Mouse (Mus musculus) layer of hippocampus, adult 18-20 months (tissue): ENCODE measurements at regions not wholly inside any gene's neighbourhood (a gene's known extent, or its start where the extent isn't known, plus 50 kb on each side); places are given as distances from the start of the nearest gene placed in this dataset.

Source experiments
- DNase-seq, 2 experiments: peaks; one replicate each; pipeline ENCODE4 v3.0.0; 2022; ENCODE audit warnings: low spot score in 2 of 2

GRCm38 (mm10) chr11:114611690-114612089, 56.6 kb upstream of the Rpl38 start:
- no peak for DNase-seq

GRCm38 (mm10) chr11:114608009-114608408, 60.3 kb upstream of the Rpl38 start:
- no peak for DNase-seq

- DNase-seq = no peak
Observed at GRCm38 (mm10) chr11:114603108-114603507, 65.2 kb upstream of the Rpl38 start.

GRCm38 (mm10) chr11:114597225-114597624, 71.1 kb upstream of the Rpl38 start:
- DNase-seq = peak; percentile 25 to 37

DNA sequence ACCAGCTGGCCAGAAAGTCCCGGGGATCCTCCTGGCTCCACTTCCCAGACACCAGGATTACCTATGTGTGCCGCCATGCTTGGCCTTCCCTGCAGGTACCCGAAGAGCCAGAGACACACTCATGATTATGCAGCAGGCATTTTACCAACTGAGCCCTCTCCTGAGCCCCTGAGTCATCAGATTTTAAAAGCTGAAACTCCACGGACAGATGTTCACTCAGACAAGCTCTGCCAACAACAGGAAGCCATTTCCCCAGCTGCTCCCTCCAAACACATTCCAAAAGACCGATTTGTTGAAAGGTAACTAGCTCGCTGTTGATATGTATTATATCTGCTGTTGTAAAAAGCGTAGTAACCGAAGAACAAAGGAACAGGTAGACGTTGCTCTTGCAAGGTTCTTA, 75.4 kb upstream of the Rpl38 start:
- peak in 1 of 2 experiments; percentile 9 for DNase-seq

- DNase-seq = no peak
Observed at GRCm38 (mm10) chr11:114588554-114588953, 79.8 kb upstream of the Rpl38 start.

DNA sequence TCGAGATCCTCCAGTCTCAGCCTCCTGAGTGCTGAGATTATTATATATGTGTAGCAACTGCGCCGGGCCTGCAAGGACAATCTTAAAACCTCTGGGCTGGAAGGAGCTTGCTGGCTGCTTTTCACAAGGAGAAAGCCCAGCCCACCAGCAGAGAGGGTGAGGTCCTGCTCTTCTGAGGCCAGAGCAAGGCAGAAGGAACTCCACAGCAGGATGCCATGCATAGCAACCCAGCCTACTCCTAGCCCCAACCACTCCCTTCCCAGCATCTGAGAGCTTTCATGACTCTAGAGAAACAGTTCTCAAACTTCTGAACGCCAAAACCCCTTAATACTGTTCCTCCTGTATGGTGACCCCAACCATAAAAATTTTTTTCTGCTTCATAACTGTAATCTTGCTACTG, 80.3 kb upstream of the Rpl38 start:
- no peak for DNase-seq

- no peak for DNase-seq
Observed at GRCm38 (mm10) chr11:114586400-114586799, 81.9 kb upstream of the Rpl38 start.

GRCm38 (mm10) chr11:114584804-114585203, 83.5 kb upstream of the Rpl38 start:
- no peak for DNase-seq

- no peak for DNase-seq
Observed at GRCm38 (mm10) chr11:114584146-114584545, 84.2 kb upstream of the Rpl38 start.

DNA sequence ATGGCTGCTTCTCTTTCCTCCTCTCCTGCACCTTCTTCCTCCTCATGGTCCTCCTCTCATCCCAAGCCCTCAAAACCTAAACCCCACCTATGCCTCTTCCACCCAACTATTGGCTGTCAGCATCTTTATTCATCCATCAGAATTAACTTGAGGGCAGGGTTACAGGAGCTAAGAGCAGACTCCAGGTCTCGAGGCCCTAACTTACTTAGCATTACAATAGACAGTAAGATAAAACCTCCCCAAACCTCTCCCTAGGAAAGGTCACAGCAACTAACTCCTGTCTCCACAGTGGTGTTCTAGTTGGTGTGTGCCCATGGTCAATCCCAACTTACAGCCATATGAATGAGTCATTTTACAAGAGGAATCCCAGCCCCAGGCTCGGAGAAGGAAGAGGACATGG, 88.3 kb upstream of the Rpl38 start:
- DNase-seq = no peak

GRCm38 (mm10) chr11:114578551-114578950, 89.8 kb upstream of the Rpl38 start:
- DNase-seq = no peak

DNA sequence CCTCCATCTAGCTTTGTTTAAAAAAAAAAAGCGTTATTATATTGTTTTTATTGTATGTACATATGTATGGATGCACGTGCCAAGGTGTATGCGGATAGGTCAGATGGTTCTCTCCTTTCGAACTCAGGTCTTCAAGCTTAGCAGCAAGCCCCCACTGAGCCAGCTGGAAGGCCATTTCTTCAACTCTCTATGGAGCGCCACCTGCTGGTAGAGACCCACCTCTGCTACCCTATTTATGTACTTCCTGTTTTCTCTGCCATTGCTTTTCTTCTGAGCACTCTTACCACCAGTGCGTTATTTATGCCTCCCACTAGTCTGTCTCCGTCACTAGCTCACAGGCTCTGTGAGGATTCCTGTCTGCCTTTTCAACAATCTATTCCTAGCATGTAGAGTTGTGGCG, 91.5 kb upstream of the Rpl38 start:
- DNase-seq = no peak

DNA sequence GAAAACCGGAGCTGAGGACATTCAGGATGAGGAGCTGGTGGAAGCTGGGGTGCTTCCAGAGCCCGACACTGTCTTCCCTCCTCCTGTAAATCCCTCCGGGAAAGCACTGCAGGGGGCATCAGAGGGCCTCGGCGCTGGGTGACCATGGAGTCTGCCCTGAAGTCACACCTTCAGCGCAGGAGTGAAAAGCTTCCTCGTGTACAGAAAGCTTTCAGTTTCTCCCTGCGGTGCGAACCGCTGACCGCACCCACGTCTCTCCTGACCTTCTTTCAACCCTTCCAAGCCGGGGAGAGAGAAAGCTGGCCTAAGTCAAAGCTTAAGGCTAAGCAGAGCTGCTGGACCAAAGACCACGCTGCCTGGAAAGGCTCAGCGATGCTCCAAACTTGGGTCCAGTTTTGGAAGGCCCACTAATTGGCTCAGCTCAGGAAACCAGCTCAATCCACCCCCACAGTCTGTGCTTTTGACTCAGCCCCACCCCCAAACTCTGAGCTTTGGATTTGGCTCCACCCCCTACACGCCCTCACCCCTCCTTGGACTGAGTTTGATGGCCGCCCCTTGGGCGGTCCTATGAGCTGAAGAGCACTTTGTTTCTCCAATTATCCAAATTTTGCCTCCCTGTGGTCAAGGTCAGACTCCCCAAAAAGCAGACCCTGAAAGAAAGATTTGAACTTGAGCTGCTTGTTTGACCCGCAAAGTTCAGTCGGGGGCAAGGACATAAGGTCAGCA, 97.0 kb upstream of the Rpl38 start:
- DNase-seq = no peak

DNA sequence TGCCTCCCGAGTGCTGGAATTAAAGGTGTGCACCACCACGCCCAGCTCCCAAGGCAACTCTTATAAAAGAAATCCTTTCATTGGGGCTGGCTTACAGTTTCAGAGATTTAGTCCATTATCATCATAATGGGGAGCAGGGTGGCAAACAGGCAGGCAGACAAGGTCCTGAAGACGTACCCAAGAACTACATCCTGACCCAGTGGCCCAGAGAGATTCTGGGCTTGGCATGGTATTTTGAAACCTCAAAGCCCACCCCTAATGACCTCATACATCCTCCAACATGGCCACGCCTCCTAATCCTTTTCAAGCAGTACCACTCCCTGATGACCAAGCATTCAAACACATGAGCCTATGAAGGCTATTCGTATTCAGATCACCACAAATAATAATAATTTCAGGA, 98.2 kb upstream of the Rpl38 start:
- no peak for DNase-seq

GRCm38 (mm10) chr11:114567814-114568800, 100.2 kb upstream of the Rpl38 start:
- DNase-seq = no peak

DNA sequence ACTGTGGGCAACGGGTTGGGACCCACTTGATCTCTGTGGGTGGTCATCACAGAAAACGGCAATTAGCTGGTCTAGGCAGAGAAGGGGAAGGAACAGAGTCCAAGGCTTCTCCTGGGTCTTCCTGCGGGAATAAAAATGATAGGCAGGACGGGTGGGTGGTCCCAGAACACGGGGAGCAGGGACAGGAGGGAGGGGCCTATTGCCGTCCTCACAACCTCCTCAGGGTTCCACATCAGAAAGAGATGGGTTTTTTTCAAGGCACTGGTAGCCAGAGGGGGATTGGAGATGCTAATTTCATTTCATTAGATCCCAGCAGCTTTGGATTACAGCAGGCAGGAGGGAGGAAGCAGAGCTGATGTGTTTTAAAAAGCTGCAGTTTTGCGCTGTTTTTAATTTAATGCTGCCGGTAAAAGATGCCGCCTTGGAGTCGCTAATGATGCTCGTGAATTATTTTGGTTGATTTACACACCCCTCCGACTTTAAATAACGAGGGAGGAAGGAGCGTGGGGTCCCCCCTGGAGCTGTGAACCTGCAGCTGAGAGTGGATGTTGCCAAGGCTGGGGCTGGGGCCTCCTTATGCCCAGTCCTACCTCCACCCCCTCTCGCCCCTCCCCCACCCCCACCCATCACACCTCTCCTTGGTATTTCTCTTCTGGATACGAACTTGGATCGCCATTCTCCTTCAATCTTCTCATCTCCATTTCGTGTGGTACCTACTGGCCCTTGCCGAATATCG, 101.1 kb upstream of the Rpl38 start:
- DNase-seq = no peak

DNA sequence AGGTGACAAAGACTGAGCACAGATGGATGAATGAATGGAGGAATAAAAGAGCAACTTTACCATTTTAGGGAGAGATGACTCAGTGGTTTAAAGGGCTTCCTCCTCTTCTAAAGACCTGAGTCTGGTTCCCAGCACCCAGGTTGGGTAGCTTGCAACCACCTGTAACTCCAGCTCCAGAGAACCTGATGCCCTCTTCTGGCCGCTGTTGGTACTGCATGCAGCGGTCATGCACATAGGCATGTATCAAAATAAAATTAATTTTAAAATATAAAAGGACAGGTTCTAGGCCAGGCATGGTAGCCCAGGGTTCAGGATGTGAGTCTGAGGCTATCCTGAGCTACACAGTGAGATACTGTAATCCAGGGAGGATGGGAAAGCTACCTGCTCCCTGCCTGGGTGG, 103.4 kb upstream of the Rpl38 start:
- DNase-seq = no peak

GRCm38 (mm10) chr11:114563172-114563571, 105.2 kb upstream of the Rpl38 start:
- peak in 1 of 2 experiments; percentile 68 for DNase-seq

- DNase-seq = no peak
Observed at GRCm38 (mm10) chr11:114554576-114554975, 113.7 kb upstream of the Rpl38 start.

GRCm38 (mm10) chr11:114553992-114554391, 114.3 kb upstream of the Rpl38 start:
- no peak for DNase-seq

- DNase-seq = no peak
Observed at GRCm38 (mm10) chr11:114552176-114552575, 116.1 kb upstream of the Rpl38 start.
